Mouse (Mus musculus): Measurements from ENCODE around the gene Urgcp.

- no peak for TF ChIP-seq CTCF (conservative IDR thresholded peaks at IDR 0.05; ENCODE audit: low read length)
- no peak for TF ChIP-seq POU5F1 (IDR thresholded peaks at IDR 0.05; ENCODE audit: borderline replicate concordance, low read length)
These were observed 45.9 kb downstream of the Urgcp start for GRCm38 (mm10) chr11:5716246-5716645.

Data from E14TG2a.4 (cell line).